Mouse (Mus musculus) bone marrow, adult 2 months (tissue): ENCODE results near the gene Tex44.

Source experiments
- CTCF ChIP-seq: fragments of 200-500 bp; IDR thresholded peaks from 2 replicates; pipeline ENCODE4 v1.5.1; 2011; ENCODE audit warnings: low read length, control low read depth; ENCODE audit not compliant: control insufficient read depth, insufficient read depth
- POLR2A ChIP-seq: fragments of 200-500 bp; IDR thresholded peaks from 2 replicates; pipeline ENCODE4 v1.6.1; 2011; ENCODE audit warnings: low read depth, mild to moderate bottlenecking, control low read depth, low read length, borderline replicate concordance; ENCODE audit not compliant: control insufficient read depth

DNA sequence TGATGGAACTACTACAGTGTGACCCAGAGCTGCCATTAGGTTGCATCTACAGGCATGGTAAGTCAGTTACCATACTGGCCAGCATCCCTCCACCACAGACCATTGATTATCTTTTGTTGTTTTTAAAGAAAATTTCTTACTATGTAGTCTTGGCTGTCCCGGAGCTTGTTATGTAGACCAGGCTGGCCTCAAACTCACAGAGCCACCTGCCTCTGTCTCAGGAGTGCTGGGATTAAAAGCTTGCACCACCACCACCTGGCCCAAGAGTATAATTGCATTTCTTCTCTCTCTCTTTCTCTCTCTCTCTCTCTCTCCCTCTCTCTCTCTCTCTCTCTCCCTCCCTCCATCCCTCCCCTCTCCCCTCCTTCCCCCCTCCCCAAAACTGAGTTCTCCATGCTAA lies 1.8 kb upstream of the Tex44 start:
- TF ChIP-seq CTCF (no peak), POLR2A (no peak)
